Mouse (Mus musculus) erythroblast, embryonic 14.5 days (primary cell): Measurements from ENCODE around the gene Loxl1.

ENCODE experiments used
- GATA1 ChIP-seq: IDR thresholded peaks from 2 replicates; pipeline ENCODE4 v1.6.1; 2012; ENCODE audit warnings: low read length, inconsistent platforms, mixed read lengths
- TAL1 ChIP-seq: IDR thresholded peaks from 3 replicates; pipeline ENCODE4 v1.6.1; 2012; ENCODE audit warnings: low read length, inconsistent platforms, mixed read lengths

GRCm38 (mm10) chr9:58272068-58272541 lies 40.9 kb downstream of the Loxl1 start:
- TF ChIP-seq GATA1 (no peak), TAL1 (no peak)
